Mouse (Mus musculus): Measurements from ENCODE around the gene Fhl2.
"Not testable (repeated sequence)": the region's sequence is repeated elsewhere in the genome, so short reads cannot be mapped to it uniquely, and the experiment has no call there.

Gene Fhl2

GRCm38 (mm10) chr1:43145388-43145787 lies 51.4 kb downstream of the Fhl2 start:
- DNase-seq = no peak

GRCm38 (mm10) chr1:43144338-43144906 lies 52.4 kb downstream of the Fhl2 start:
- no peak for DNase-seq

GRCm38 (mm10) chr1:43143791-43144190 lies 53.0 kb downstream of the Fhl2 start:
- DNase-seq = no peak

GRCm38 (mm10) chr1:43143284-43143683 lies 53.5 kb downstream of the Fhl2 start:
- peak in 1 of 2 experiments; percentile 29 for DNase-seq

- no peak for DNase-seq
These were observed 53.9 kb downstream of the Fhl2 start for GRCm38 (mm10) chr1:43142849-43143248.

GRCm38 (mm10) chr1:43141555-43141961 lies 55.2 kb downstream of the Fhl2 start:
- DNase-seq = peak in 1 of 2 experiments; percentile 35

- peak; percentile 67 to 86 for DNase-seq
These were observed 57.1 kb downstream of the Fhl2 start for GRCm38 (mm10) chr1:43139587-43140266.

- DNase-seq = no peak
These were observed 58.4 kb downstream of the Fhl2 start for GRCm38 (mm10) chr1:43138268-43138812.

- DNase-seq = no peak
These were observed 59.5 kb downstream of the Fhl2 start for GRCm38 (mm10) chr1:43137334-43137733.

- DNase-seq = not testable (repeated sequence)
These were observed 60.2 kb downstream of the Fhl2 start for GRCm38 (mm10) chr1:43136488-43137029.

GRCm38 (mm10) chr1:43131591-43131990 lies 65.2 kb downstream of the Fhl2 start:
- no peak for DNase-seq

- DNase-seq = no peak
These were observed 66.4 kb downstream of the Fhl2 start for GRCm38 (mm10) chr1:43130219-43130981.

GRCm38 (mm10) chr1:43127820-43128610 lies 68.8 kb downstream of the Fhl2 start:
- no peak for DNase-seq

- no peak for DNase-seq
These were observed 69.6 kb downstream of the Fhl2 start for GRCm38 (mm10) chr1:43127196-43127595.

- no peak for DNase-seq
These were observed 72.1 kb downstream of the Fhl2 start for GRCm38 (mm10) chr1:43124726-43125125.

GRCm38 (mm10) chr1:43122616-43123015 lies 74.2 kb downstream of the Fhl2 start:
- no peak for DNase-seq

GRCm38 (mm10) chr1:43120950-43121349 lies 75.8 kb downstream of the Fhl2 start:
- no peak for DNase-seq

- no peak for DNase-seq
These were observed 79.3 kb downstream of the Fhl2 start for GRCm38 (mm10) chr1:43117435-43117834.

GRCm38 (mm10) chr1:43112882-43113281 lies 83.9 kb downstream of the Fhl2 start:
- DNase-seq = peak; percentile 39 to 56

- peak; percentile 60 to 73 for DNase-seq
These were observed 86.2 kb downstream of the Fhl2 start for GRCm38 (mm10) chr1:43110556-43110955.

- DNase-seq = no peak
These were observed 88.1 kb downstream of the Fhl2 start for GRCm38 (mm10) chr1:43108729-43109128.

Data from lung, postnatal 4 days (tissue).